Mouse (Mus musculus) liver, embryonic 14.5 days (tissue): ENCODE data around the gene Gm37240. TPM values are rescaled to one million over a fixed set of nuclear protein-coding genes. Genes with fewer than 3 reads are reported as not detected.
A peak's percentile ranks its signal among the peaks of the same experiment; 100 is the strongest.

Source experiments
- ATAC-seq: fragments of 200-750 bp; cut with Nextera tagmentation; 2 replicates; pipeline ENCODE4 v1.8.0; 2017; ENCODE audit warnings: moderate number of reproducible peaks, mild to moderate bottlenecking, moderate library complexity; ENCODE audit not compliant: insufficient read depth
- DNase-seq, 3 experiments: peaks; one replicate each; pipeline ENCODE4 v3.0.0-alpha.2; 2012 to 2013; ENCODE audit warnings: low read depth in 3 of 3, low spot score in 3 of 3
- H3K27ac ChIP-seq: fragments of 300-500 bp; sonication (generic); 2 replicates; pipeline ENCODE4 v1.5.1; 2014; ENCODE audit warnings: moderate library complexity, mild to moderate bottlenecking, control low read depth, inconsistent platforms
- H3K27me3 ChIP-seq: fragments of 300-500 bp; sonication (generic); 2 replicates; pipeline ENCODE4 v1.6.1; 2014; ENCODE audit warnings: mild to moderate bottlenecking, low read length, moderate library complexity; ENCODE audit not compliant: control insufficient read depth, insufficient read depth
- H3K36me3 ChIP-seq: fragments of 300-500 bp; sonication (generic); replicated peaks from 2 replicates; pipeline ENCODE4 v1.6.1; 2014; ENCODE audit warnings: low read depth; ENCODE audit not compliant: control insufficient read depth, insufficient read depth
- H3K4me1 ChIP-seq, 2 experiments: fragments of 200-500 bp in 1 of 2; fragments of 300-500 bp in 1 of 2; sonication (generic) in 1 of 2; replicated peaks; 2 replicates each; pipeline ENCODE4 v1.6.1; 2012 to 2014; ENCODE audit warnings: antibody characterized with exemption in 1 of 2, inconsistent platforms in 1 of 2, low read length in 1 of 2; ENCODE audit not compliant: control insufficient read depth in 2 of 2, insufficient read depth in 2 of 2
- H3K4me2 ChIP-seq: fragments of 300-500 bp; sonication (generic); 2 replicates; pipeline ENCODE4 v1.6.1; 2014; ENCODE audit warnings: low read depth, mild to moderate bottlenecking, control low read depth, moderate library complexity
- H3K4me3 ChIP-seq, 2 experiments: fragments of 200-500 bp in 1 of 2; fragments of 300-500 bp in 1 of 2; sonication (generic) in 1 of 2; 2 replicates each; pipeline ENCODE4 v1.5.1; 2012 to 2014; ENCODE audit warnings: low read depth in 2 of 2, low read length in 2 of 2, mild to moderate bottlenecking in 2 of 2, control low read depth in 1 of 2, inconsistent platforms in 1 of 2, moderate library complexity in 1 of 2; ENCODE audit not compliant: insufficient read depth in 1 of 2
- H3K9ac ChIP-seq: fragments of 300-500 bp; sonication (generic); replicated peaks from 2 replicates; pipeline ENCODE4 v1.6.1; 2014; ENCODE audit warnings: mild to moderate bottlenecking, control low read depth, moderate library complexity
- H3K9me3 ChIP-seq: fragments of 300-500 bp; sonication (generic); 2 replicates; pipeline ENCODE4 v1.6.1; 2016; ENCODE audit warnings: low read length, mixed read lengths; ENCODE audit not compliant: control insufficient read depth
- CTCF ChIP-seq: IDR thresholded peaks from 2 replicates; pipeline ENCODE4 v1.5.1; 2016; ENCODE audit warnings: antibody characterized with exemption, low read depth, control low read depth
- EP300 ChIP-seq: IDR thresholded peaks from 2 replicates; pipeline ENCODE4 v1.6.1; 2016; ENCODE audit warnings: antibody characterized with exemption, low read depth
- WGBS: fragments of 180-500 bp; shearing (Covaris S2); extraction: QIAGEN DNeasy Blood & Tissue Kit; methylation state at CpG from one replicate; pipeline ENCODE4 v1.1.7; 2014; ENCODE audit not compliant: insufficient replicate concordance; 5-methylcytosine and 5-hydroxymethylcytosine counted together
- polyA plus RNA-seq, 2 experiments: library from polyadenylated mRNA; depleted of rRNA in 1 of 2; stranded (reverse) in 1 of 2; unstranded in 1 of 2; fragments of >200 nt; fragmentation: Nextera tagmentation in 1 of 2; extraction: Ambion mirVana in 1 of 2; gene quantifications; 2 replicates each; pipeline versions ENCODE4 v1.2.1 to v1.2.3; 2012 to 2014

Gm37240 gene
- polyA plus RNA-seq, 2 experiments, result 0.03 to 0.30 TPM

- H3K27me3 ChIP-seq, result no peaks in the 10 kb centered on the region
- H3K4me2 ChIP-seq, result no peak overlapping the region
- WGBS, result 21% methylated on average over 1 of the region's 1 CpGs
- TF ChIP-seq EP300 (no peak), CTCF (no peak)
- no peak overlapping the region for H3K9ac ChIP-seq
- no peak overlapping the region for H3K4me3 ChIP-seq
- DNase-seq, result no peak
- no peak for ATAC-seq
- H3K36me3 ChIP-seq, result no peaks in the 10 kb centered on the region
- no peak overlapping the region for H3K27ac ChIP-seq
- no peaks in the 10 kb centered on the region for H3K9me3 ChIP-seq
- H3K4me1 ChIP-seq, result peaks cover 0 to 4% of the 10 kb centered on the region in 2 experiments; a peak in 2 of 4 replicates
These were observed 964.1 kb downstream of the Gm37240 start for GRCm38 (mm10) chr3:84923256-84923655.

DNA sequence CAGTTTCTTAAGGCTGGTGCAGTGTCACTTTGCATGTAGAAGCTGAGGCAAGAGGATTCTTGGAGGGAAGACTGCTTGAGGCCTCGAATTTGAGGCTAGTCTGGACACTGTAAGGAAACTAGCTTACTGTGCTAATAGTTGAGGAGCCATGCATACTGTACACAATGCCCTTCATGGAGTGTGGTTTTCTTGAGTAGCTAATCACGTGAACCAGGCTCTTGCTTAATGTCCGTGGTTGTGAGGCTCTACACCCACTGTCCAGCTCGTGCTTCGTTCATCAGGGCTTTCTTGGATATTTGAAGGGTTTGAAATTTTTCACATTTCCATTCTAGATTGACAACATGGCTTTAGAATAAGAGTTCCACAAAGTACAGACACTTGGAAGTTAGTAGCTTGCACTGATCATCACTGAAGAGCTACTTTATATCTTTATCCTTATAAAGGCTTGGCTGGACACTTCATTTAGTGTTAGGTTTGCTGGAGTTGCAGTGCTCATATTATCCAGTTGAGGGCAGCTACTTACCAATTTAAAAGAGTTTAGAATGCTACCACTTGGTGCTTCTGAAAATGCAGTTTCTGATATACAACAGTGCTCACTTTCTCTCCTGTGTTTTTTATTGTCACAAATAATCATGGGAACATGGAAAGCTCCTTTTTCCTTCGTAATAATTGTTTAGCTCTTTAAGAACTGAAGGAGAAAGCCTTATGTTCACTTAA lies 965.5 kb downstream of the Gm37240 start:
- no peak overlapping the region for H3K4me3 ChIP-seq
- no peaks in the 10 kb centered on the region for H3K9me3 ChIP-seq
- TF ChIP-seq EP300 (no peak), CTCF (peak; percentile 32; the same call in 1 of the 2 replicates)
- H3K4me1 ChIP-seq, result peaks cover 0 to 4% of the 10 kb centered on the region in 2 experiments; a peak in 2 of 4 replicates
- DNase-seq (no peak), ATAC-seq (no peak)
- no peaks in the 10 kb centered on the region for H3K27me3 ChIP-seq
- no peaks in the 10 kb centered on the region for H3K36me3 ChIP-seq
- H3K9ac ChIP-seq, result no peak overlapping the region
- WGBS, result 49% methylated on average over 6 of the region's 6 CpGs
- H3K4me2 ChIP-seq, result no peak overlapping the region
- no peak overlapping the region for H3K27ac ChIP-seq

- Histone ChIP-seq H3K27me3 (no peaks in the 10 kb centered on the region), H3K4me3 (no peak overlapping the region), H3K36me3 (no peaks in the 10 kb centered on the region), H3K4me2 (no peak overlapping the region), H3K4me1 (peaks cover 0 to 1% of the 10 kb centered on the region in 2 experiments; a peak in 2 of 4 replicates), H3K9me3 (no peaks in the 10 kb centered on the region), H3K27ac (no peak overlapping the region), H3K9ac (no peak overlapping the region)
- ATAC-seq (no peak), DNase-seq (no peak)
- 64% methylated on average over 9 of the region's 9 CpGs for WGBS
- no peak for TF ChIP-seq EP300
- no peak for TF ChIP-seq CTCF
These were observed 969.2 kb downstream of the Gm37240 start for GRCm38 (mm10) chr3:84917903-84918679.

- no peaks in the 10 kb centered on the region for H3K9me3 ChIP-seq
- H3K36me3 ChIP-seq, result no peaks in the 10 kb centered on the region
- no peak overlapping the region for H3K27ac ChIP-seq
- DNase-seq, result no peak
- no peaks in the 10 kb centered on the region for H3K27me3 ChIP-seq
- H3K4me1 ChIP-seq, result no peaks in the 10 kb centered on the region; a peak in 1 of 4 replicates
- H3K4me3 ChIP-seq, result no peak overlapping the region
- no peak overlapping the region for H3K9ac ChIP-seq
- H3K4me2 ChIP-seq, result no peak overlapping the region
- WGBS, result 26% methylated on average over 1 of the region's 1 CpGs
- TF ChIP-seq CTCF (no peak), EP300 (no peak)
- ATAC-seq, result no peak
These were observed 973.0 kb downstream of the Gm37240 start for GRCm38 (mm10) chr3:84914284-84914683.

GRCm38 (mm10) chr3:84906528-84906927 lies 980.8 kb downstream of the Gm37240 start:
- Histone ChIP-seq H3K4me1 (no peaks in the 10 kb centered on the region), H3K9ac (no peak overlapping the region), H3K27ac (no peak overlapping the region), H3K27me3 (no peaks in the 10 kb centered on the region), H3K36me3 (no peaks in the 10 kb centered on the region; the same call in 1 of the 2 replicates), H3K4me3 (no peak overlapping the region), H3K4me2 (no peak overlapping the region), H3K9me3 (no peaks in the 10 kb centered on the region)
- no peak for ATAC-seq
- TF ChIP-seq CTCF (peak; percentile 64), EP300 (no peak)
- peak in 2 of 3 experiments; percentile 24 for DNase-seq
- 29% methylated on average over 1 of the region's 1 CpGs for WGBS
